Mouse (Mus musculus) cortical plate, adult 2 months (tissue): Measurements from ENCODE around the gene Ski.

ENCODE experiments used
- CTCF ChIP-seq: fragments of 200-500 bp; IDR thresholded peaks from 2 replicates; pipeline ENCODE4 v1.5.1; 2011; ENCODE audit warnings: mild to moderate bottlenecking, control low read depth, low read length; ENCODE audit not compliant: insufficient read depth; ENCODE audit errors: extremely low read depth
- POLR2A ChIP-seq: fragments of 200-500 bp; IDR thresholded peaks from 2 replicates; pipeline ENCODE4 v1.6.1; 2011; ENCODE audit warnings: mild to moderate bottlenecking, low read length, control low read depth; ENCODE audit not compliant: insufficient read depth; ENCODE audit errors: extremely low read depth

DNA sequence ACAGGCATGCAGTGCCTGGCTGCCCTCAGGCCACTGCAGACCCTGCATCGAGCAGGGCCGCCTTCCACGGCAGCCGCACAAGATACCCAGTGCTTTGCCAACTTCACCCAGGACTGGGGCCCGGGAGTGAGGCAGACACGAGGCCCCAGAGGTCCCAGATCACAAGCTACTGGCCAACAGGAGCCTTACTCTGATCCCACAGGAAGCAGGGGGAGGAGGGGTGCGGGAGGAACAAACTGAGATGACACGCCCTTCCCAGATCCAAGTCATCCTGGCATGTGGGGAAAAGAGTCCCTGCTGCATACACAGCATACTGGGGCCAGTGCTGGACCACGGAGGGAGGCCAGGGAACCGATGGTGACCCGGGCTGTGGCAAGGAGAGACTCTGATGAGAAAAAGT lies 67.4 kb downstream of the Ski start:
- TF ChIP-seq CTCF (no peak), POLR2A (no peak)
